Mouse (Mus musculus) limb, embryonic 10.5 days (tissue): Measurements from ENCODE around the gene 4930447C04Rik. TPM values are rescaled to one million over a fixed set of nuclear protein-coding genes. Genes with fewer than 3 reads are reported as not detected.

ENCODE experiments used
- polyA plus RNA-seq: library from polyadenylated mRNA; unstranded; fragments of >200 nt; fragmentation: Nextera tagmentation; extraction: Ambion mirVana; gene quantifications from 2 replicates; pipeline ENCODE4 v1.2.1, GENCODE M21; 2016

Gene 4930447C04Rik
- polyA plus RNA-seq, 1 experiment from 2014 or later: 4.0 TPM

Other genes starting within 250 kb of the 4930447C04Rik start
- 42.1 and 51.1 TPM in 2 replicates for gene Ppm1a, start 183.3 kb downstream of the 4930447C04Rik start, polyA plus RNA-seq
- not detected in 2 replicates for gene Six6, start 882 bp downstream of the 4930447C04Rik start, polyA plus RNA-seq
- 18.0 and 32.6 TPM in 2 replicates for gene Six1, start 113.1 kb upstream of the 4930447C04Rik start, polyA plus RNA-seq
- 17.2 and 20.8 TPM in 2 replicates for gene Six4, start 172.7 kb upstream of the 4930447C04Rik start, polyA plus RNA-seq
- gene Mnat1, start 182.9 kb upstream of the 4930447C04Rik start, polyA plus RNA-seq: 37.9 and 39.7 TPM in 2 replicates